Mouse (Mus musculus): Measurements from ENCODE around the gene Bri3.

GRCm38 (mm10) chr5:144358592-144358917 is 114.3 kb downstream of the Bri3 start:
- TF ChIP-seq CTCF (IDR thresholded peaks at IDR 0.05; ENCODE audit: borderline replicate concordance, control insufficient read depth, extremely low read depth, insufficient read depth, low read length, poor library complexity) (no peak), POLR2A (IDR thresholded peaks at IDR 0.05; ENCODE audit: control insufficient read depth, extremely low read depth, insufficient read depth, low read length, poor library complexity) (no peak)

Data from thymus, adult 2 months (tissue).